Mouse (Mus musculus) lung, adult 2 months (tissue): ENCODE measurements around the gene Runx2.

ENCODE experiments used
- CTCF ChIP-seq: fragments of 200-500 bp; IDR thresholded peaks from 2 replicates; pipeline ENCODE4 v1.5.1; 2011; ENCODE audit warnings: mild to moderate bottlenecking, low read length, control low read depth; ENCODE audit not compliant: insufficient read depth
- POLR2A ChIP-seq: fragments of 200-500 bp; IDR thresholded peaks from 2 replicates; pipeline ENCODE4 v1.6.1; 2011; ENCODE audit warnings: low read depth, mild to moderate bottlenecking, control low read depth, low read length, borderline replicate concordance; ENCODE audit errors: extremely low read depth

- TF ChIP-seq CTCF (no peak), POLR2A (no peak)
These were observed 89.7 kb downstream of the Runx2 start for GRCm38 (mm10) chr17:44724805-44725480.
